ENCODE assay signal across 8 mouse cellular contexts in genomic region chr16:57231089-57231936, GRCm38 (mm10). TPM values are rescaled to one million over a fixed set of nuclear protein-coding genes. Genes with fewer than 3 reads are reported as not detected.
DNase-seq lines count a peak whose midpoint lies in the region; ATAC-seq and TF ChIP-seq lines count a peak whose summit lies in the region.

Gene Tbc1d23, minus strand, starts transcription at chr16:57231504.

- H3K4me1 ChIP-seq in heart, embryonic 12.5 days (replicated peaks) = peaks cover 17% of the 10 kb centered on the region
- H3K4me1 ChIP-seq in kidney, postnatal 0 days (replicated peaks; ENCODE audit: insufficient read depth, low read length) = no peaks in the 10 kb centered on the region
- peaks cover 5% of the 10 kb centered on the region; the same call in 1 of the 2 replicates for H3K4me1 ChIP-seq in liver, embryonic 11.5 days (replicated peaks; ENCODE audit: control insufficient read depth, insufficient read depth, low read length)
- peaks cover 8% of the 10 kb centered on the region for H3K4me1 ChIP-seq in stomach, embryonic 14.5 days (ENCODE audit: control insufficient read depth, insufficient read depth, low read length)

- peak within 1 kb of the TSS; percentile 74 for H3K4me2 ChIP-seq in heart, embryonic 12.5 days
- H3K4me2 ChIP-seq in kidney, postnatal 0 days (ENCODE audit: low read length) = peak within 1 kb of the TSS; percentile 60
- peak within 1 kb of the TSS; percentile 81 for H3K4me2 ChIP-seq in liver, embryonic 11.5 days
- peak within 1 kb of the TSS; percentile 62 for H3K4me2 ChIP-seq in stomach, embryonic 14.5 days (replicated peaks; ENCODE audit: low read depth, low read length)

- no peak for TF ChIP-seq CTCF in kidney, postnatal 0 days (IDR thresholded peaks at IDR 0.05; ENCODE audit: low read depth)

- H3K9me3 ChIP-seq in heart, embryonic 12.5 days (replicated peaks) = no peaks in the 10 kb centered on the region
- H3K9me3 ChIP-seq in kidney, postnatal 0 days (replicated peaks; ENCODE audit: low read length) = no peaks in the 10 kb centered on the region
- H3K9me3 ChIP-seq in liver, embryonic 11.5 days (ENCODE audit: control insufficient read depth, low read length) = no peaks in the 10 kb centered on the region
- H3K9me3 ChIP-seq in stomach, embryonic 14.5 days (ENCODE audit: control insufficient read depth, low read depth, low read length) = no peaks in the 10 kb centered on the region

- no peaks in the 10 kb centered on the region for H3K36me3 ChIP-seq in heart, embryonic 12.5 days
- no peaks in the 10 kb centered on the region for H3K36me3 ChIP-seq in kidney, postnatal 0 days (ENCODE audit: insufficient read depth, low read length)
- H3K36me3 ChIP-seq in liver, embryonic 11.5 days (ENCODE audit: control insufficient read depth, insufficient read depth, low read length) = no peaks in the 10 kb centered on the region
- no peaks in the 10 kb centered on the region for H3K36me3 ChIP-seq in stomach, embryonic 14.5 days (ENCODE audit: control insufficient read depth, insufficient read depth, low read length)

- peak within 1 kb of the TSS; percentile 89 for H3K9ac ChIP-seq in heart, embryonic 12.5 days
- H3K9ac ChIP-seq in kidney, postnatal 0 days (ENCODE audit: low read depth, low read length) = peak within 1 kb of the TSS; percentile 76
- peak within 1 kb of the TSS; percentile 85 for H3K9ac ChIP-seq in liver, embryonic 11.5 days (ENCODE audit: low read depth, low read length)
- peak within 1 kb of the TSS; percentile 82 for H3K9ac ChIP-seq in stomach, embryonic 14.5 days (replicated peaks; ENCODE audit: low read depth, low read length)

- peak; percentile 99 for DNase-seq in CD4-positive helper T cell, adult 2 months (ENCODE audit: low read depth, low spot score)
- peak; percentile 99 for DNase-seq in brain, embryonic 18.5 days (ENCODE audit: low read depth, low spot score)
- peak; percentile 100 for DNase-seq in kidney, postnatal 0 days (ENCODE audit: low spot score)
- peak; percentile 97 for DNase-seq in liver, embryonic 11.5 days (ENCODE audit: low spot score)
- DNase-seq in naive thymus-derived CD4-positive, alpha-beta T cell, adult 2 months (ENCODE audit: low read depth) = peak; percentile 99

- H3K27ac ChIP-seq in heart, embryonic 12.5 days (ENCODE audit: poor library complexity, severe bottlenecking) = peak within 1 kb of the TSS; percentile 82
- H3K27ac ChIP-seq in kidney, postnatal 0 days = peak within 1 kb of the TSS; percentile 76
- H3K27ac ChIP-seq in liver, embryonic 11.5 days (ENCODE audit: low read depth, low read length) = peak within 1 kb of the TSS; percentile 44; the same call in 1 of the 2 replicates
- H3K27ac ChIP-seq in stomach, embryonic 14.5 days (ENCODE audit: low read length) = peak within 1 kb of the TSS; percentile 44; the same call in 1 of the 2 replicates

- ATAC-seq in erythroid progenitor cell, adult 5-6 weeks (replicated peaks; ENCODE audit: low FRiP score, poor library complexity, severe bottlenecking) = peak; percentile 99
- peak; percentile 98 for ATAC-seq in heart, embryonic 12.5 days (ENCODE audit: insufficient number of reproducible peaks, low FRiP score)
- peak; percentile 100 for ATAC-seq in kidney, postnatal 0 days (replicated peaks; ENCODE audit: low FRiP score, low read depth)
- ATAC-seq in liver, embryonic 11.5 days (replicated peaks; ENCODE audit: low FRiP score) = peak; percentile 97
- ATAC-seq in stomach, embryonic 14.5 days (ENCODE audit: insufficient number of reproducible peaks, insufficient read depth, low FRiP score, low read depth) = peak; percentile 98

- H3K27me3 ChIP-seq in heart, embryonic 12.5 days (replicated peaks) = no peaks in the 10 kb centered on the region
- H3K27me3 ChIP-seq in kidney, postnatal 0 days (ENCODE audit: insufficient read depth, low read length) = no peaks in the 10 kb centered on the region
- no peaks in the 10 kb centered on the region for H3K27me3 ChIP-seq in liver, embryonic 11.5 days (replicated peaks; ENCODE audit: control insufficient read depth, insufficient read depth, low read length)
- H3K27me3 ChIP-seq in stomach, embryonic 14.5 days (ENCODE audit: control insufficient read depth, insufficient read depth, low read length) = no peaks in the 10 kb centered on the region

- peak within 1 kb of the TSS; percentile 74 for H3K4me3 ChIP-seq in heart, embryonic 12.5 days
- H3K4me3 ChIP-seq in kidney, postnatal 0 days (replicated peaks; ENCODE audit: low read depth, low read length) = peak within 1 kb of the TSS; percentile 92
- peak within 1 kb of the TSS; percentile 94 for H3K4me3 ChIP-seq in liver, embryonic 11.5 days (ENCODE audit: low read depth, low read length)
- peak within 1 kb of the TSS; percentile 87 for H3K4me3 ChIP-seq in stomach, embryonic 14.5 days (ENCODE audit: low read depth, low read length)

- WGBS in heart, embryonic 12.5 days = under 1% methylated on average over 41 of the region's 42 CpGs
- WGBS in kidney, postnatal 0 days = under 1% methylated on average over 42 of the region's 42 CpGs
- WGBS in liver, embryonic 11.5 days = under 1% methylated on average over 42 of the region's 42 CpGs
- under 1% methylated on average over 42 of the region's 42 CpGs for WGBS in stomach, embryonic 14.5 days

RNA-seq across cellular contexts. Expression of gene Tbc1d23, which starts in this region (rescaled TPM):
- total RNA-seq in erythroid progenitor cell, adult 5-6 weeks (2015; ENCODE audit: low replicate concordance) = 19.1 and 19.7 TPM in 2 replicates
- 7.6 and 15.9 TPM in 2 replicates for total RNA-seq in erythroid progenitor cell, adult 5-6 weeks (2017; ENCODE audit: low replicate concordance)
- polyA plus RNA-seq in heart, embryonic 12.5 days (2016; fragmentation: Nextera tagmentation; extraction: Ambion mirVana) = 20.6 and 25.3 TPM in 2 replicates
- 22.5 and 24.7 TPM in 2 replicates for polyA plus RNA-seq in kidney, postnatal 0 days (2015; fragmentation: Nextera tagmentation; extraction: Ambion mirVana)
- 13.4 and 14.2 TPM in 2 replicates for polyA plus RNA-seq in liver, embryonic 11.5 days (2014; fragmentation: Nextera tagmentation; extraction: Ambion mirVana)
- polyA plus RNA-seq in stomach, embryonic 14.5 days (2014; fragmentation: Nextera tagmentation; extraction: Ambion mirVana) = 34.2 and 40.5 TPM in 2 replicates

Comparison
In these comparisons a context has a peak if more than half of its experiments do, and no peak if none do; other contexts are left out.
1. Peak in every context shown above with its lines: DNase-seq, ATAC-seq, H3K4me3 ChIP-seq and H3K27ac ChIP-seq.